Mouse (Mus musculus) right cerebral cortex, postnatal 4 days (tissue): ENCODE data around the gene Mcm10.
"Not testable (repeated sequence)": the region's sequence is repeated elsewhere in the genome, so short reads cannot be mapped to it uniquely, and the experiment has no call there.

Experiments used
- DNase-seq: peaks from one replicate; pipeline ENCODE4 v3.0.0-alpha.2; 2022

Mcm10 gene

GRCm38 (mm10) chr2:4978091-4978490 is 34.5 kb downstream of the Mcm10 start:
- peak; percentile 31 for DNase-seq

GRCm38 (mm10) chr2:4975807-4976206 is 36.8 kb downstream of the Mcm10 start, which contains the start of gene Ucma:
TSS of gene Ucma (plus strand) at chr2:4976122.
- no peak for DNase-seq

DNA sequence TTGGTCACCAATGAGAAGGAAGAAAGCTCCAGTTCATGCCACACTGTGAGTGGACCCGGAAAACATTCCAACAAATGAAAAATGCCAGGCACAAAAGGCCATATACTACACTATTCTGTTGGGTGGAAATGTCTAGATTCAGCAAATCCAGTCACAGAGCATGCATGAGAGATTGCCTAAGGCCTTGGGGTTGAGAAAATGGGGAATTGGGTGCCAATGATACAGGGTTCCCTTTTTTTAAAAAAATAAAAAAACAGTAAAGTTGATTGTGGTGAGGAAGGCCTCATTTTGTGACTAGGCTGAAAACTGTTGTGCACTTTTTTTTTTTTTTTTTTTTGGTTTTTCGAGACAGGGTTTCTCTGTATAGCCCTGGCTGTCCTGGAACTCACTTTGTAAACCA is 43.5 kb downstream of the Mcm10 start:
- no peak for DNase-seq

DNA sequence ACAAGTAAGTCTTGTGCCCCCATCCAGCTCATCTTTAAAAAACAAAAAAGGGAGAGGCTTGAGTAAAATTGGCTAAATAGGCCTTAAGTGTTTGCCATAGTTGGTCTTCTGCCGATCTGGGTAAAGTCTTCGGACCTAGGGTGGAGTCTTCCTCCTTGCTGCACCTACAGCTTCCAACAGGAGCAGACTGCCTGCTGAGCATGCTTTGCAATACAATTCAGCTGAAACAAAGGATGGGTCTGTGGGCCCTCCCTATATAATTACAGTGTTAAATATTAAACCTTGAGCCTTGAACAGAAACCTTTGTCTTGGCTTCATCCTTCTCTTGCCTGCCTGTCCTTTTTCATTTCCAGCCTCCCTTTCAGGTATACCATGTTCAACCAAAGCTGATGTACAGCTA is 44.8 kb downstream of the Mcm10 start:
- no peak for DNase-seq

DNA sequence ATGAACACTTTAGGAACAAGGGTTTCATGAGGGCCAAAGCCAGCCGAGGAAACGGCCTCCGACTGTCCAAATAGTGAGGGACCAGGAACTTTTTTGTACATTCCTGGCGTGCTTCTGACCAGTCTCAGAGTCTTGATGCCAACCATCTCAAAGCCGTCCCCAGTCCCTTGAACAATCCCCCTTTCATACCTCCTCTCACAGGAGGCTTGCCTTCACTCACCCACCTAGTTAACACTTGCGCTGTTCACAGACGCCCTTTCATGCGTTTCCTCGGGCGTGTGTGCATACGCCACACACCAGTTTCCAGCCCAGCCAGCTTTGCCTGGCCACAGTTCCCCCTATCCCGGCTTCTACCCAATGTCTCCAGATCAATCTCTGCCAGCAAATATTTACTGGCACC is 54.6 kb downstream of the Mcm10 start:
- no peak for DNase-seq

DNA sequence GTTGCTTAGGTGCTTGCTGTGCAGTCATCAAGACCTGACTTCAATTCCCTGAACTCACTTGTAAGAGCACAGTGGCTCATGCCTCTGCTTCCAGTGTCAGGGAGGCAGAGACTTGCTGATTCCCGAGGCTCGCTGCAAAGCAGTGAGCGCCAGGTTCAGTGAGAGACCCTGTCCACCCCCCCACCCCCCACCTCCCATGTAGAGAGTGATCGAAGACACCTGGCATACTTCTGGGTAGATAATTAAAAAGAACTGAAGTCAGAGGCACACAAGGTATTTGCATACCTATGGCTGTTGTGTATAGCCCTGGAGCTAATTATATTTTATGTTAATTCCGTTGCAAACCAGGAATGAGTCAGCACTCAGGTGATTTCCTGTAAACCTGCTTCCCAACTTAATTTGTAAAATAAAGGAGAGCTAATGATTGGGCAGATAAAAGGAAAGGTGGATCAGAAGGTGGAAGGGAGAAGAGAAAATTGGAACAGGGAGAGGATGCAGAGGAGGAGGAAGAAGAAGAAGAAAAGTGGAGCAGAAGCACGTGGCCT is 58.3 kb downstream of the Mcm10 start:
- DNase-seq = no peak

GRCm38 (mm10) chr2:4950986-4951385 is 61.6 kb downstream of the Mcm10 start:
- DNase-seq = no peak

GRCm38 (mm10) chr2:4949691-4950090 is 62.9 kb downstream of the Mcm10 start:
- not testable (repeated sequence) for DNase-seq

DNA sequence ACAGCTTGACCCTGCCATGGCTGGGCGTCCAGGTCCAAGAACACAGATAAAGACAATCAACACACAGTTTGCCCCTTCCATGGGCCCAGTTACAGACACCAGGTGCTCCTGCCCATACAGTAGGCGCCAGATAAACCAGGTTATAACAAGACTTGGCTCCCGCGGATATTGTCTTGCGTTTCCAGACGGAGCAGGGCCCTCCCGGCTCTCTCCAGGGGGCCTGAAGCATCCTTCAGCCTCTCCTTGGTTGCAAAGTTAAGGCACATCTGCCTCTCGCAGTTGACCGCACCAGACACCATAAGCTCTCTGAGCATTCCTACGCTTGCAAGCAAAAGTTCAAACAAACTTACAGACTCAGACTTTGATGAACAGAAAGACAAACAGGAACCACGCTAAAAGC is 71.7 kb downstream of the Mcm10 start:
- no peak for DNase-seq
